Mouse (Mus musculus) small intestine, adult 2 months (tissue): ENCODE results near the gene Ankrd65.

ENCODE experiments used
- CTCF ChIP-seq: fragments of 200-500 bp; IDR thresholded peaks from 2 replicates; pipeline ENCODE4 v1.5.1; 2012; ENCODE audit warnings: low read depth, mild to moderate bottlenecking, control low read depth, inconsistent platforms, low read length, moderate library complexity, mixed read lengths; ENCODE audit not compliant: insufficient replicate concordance, insufficient read length; ENCODE audit errors: extremely low read depth
- POLR2A ChIP-seq: fragments of 200-500 bp; IDR thresholded peaks from 2 replicates; pipeline ENCODE4 v1.6.1; 2012; ENCODE audit warnings: low read depth, mild to moderate bottlenecking, control low read depth, inconsistent platforms, low read length, moderate library complexity

GRCm38 (mm10) chr4:155831831-155832230 lies 41.6 kb downstream of the Ankrd65 start:
- TF ChIP-seq CTCF (no peak), POLR2A (no peak)
